Mouse (Mus musculus) c-Kit-positive CD71-negative TER-119-negative erythroid progenitor cells, embryonic 14.5 days (primary cell): ENCODE results near the gene Gm21209.
"Not testable (repeated sequence)": the region's sequence is repeated elsewhere in the genome, so short reads cannot be mapped to it uniquely, and the experiment has no call there.

Source experiments
- DNase-seq: peaks from one replicate; pipeline ENCODE4 v3.0.0-alpha.2; 2013; ENCODE audit warnings: low read depth

Gene Gm21209

GRCm38 (mm10) chrY:49570856-49571255, at the start of gene Gm21209:
Gm21209 (plus strand) TSS chrY:49571156.
- not testable (repeated sequence) for DNase-seq
